Mouse (Mus musculus) kidney, adult 18-20 months (tissue): ENCODE measurements at regions not wholly inside any gene's neighbourhood (a gene's known extent, or its start where the extent isn't known, plus 50 kb on each side); places are given as distances from the start of the nearest gene placed in this dataset.

Experiments used
- DNase-seq: peaks from one replicate; pipeline ENCODE4 v3.0.0; 2021

DNA sequence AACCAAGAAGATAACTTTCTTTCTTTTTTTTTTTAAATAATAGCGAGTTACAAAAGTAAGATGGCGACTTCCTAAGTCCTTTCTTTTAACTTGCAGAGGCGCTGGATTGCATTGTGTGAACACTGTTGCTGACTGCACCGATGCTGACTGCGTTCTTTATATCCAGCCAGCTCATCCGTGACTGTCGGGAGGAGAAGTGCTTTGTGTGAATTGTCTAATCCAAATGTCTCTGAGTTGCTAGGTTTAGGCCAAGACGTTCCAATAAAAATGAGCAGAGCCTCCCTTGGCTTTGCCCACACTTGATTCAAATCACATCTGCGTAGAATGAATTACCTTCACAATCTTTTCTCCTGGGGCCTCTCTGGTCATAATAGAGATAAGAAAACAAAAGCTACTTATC lies 156.0 kb upstream of the Slc24a2 start:
- DNase-seq = no peak

GRCm38 (mm10) chr4:87385221-87385739 lies 155.0 kb upstream of the Slc24a2 start:
- no peak for DNase-seq

GRCm38 (mm10) chr4:87384469-87385044 lies 154.3 kb upstream of the Slc24a2 start:
- no peak for DNase-seq

DNA sequence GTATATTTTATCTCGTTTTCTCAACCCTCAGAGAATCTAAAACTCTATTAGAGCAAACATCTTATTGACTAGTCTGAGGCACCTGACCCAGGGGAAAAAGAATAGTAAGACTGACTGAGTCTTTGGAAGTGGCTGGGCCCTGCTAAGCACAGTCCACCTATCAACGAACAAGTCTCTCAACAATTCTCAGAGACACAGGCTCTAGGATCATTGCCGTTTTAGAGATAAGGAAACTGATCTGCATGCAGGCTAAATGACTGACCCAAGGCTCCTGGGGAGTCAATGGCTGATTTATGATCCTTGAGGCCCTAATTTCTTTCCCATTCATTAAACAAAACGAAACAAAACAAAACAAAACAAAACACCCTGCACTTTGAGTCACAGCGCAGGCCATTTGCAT lies 150.4 kb upstream of the Slc24a2 start:
- no peak for DNase-seq

DNA sequence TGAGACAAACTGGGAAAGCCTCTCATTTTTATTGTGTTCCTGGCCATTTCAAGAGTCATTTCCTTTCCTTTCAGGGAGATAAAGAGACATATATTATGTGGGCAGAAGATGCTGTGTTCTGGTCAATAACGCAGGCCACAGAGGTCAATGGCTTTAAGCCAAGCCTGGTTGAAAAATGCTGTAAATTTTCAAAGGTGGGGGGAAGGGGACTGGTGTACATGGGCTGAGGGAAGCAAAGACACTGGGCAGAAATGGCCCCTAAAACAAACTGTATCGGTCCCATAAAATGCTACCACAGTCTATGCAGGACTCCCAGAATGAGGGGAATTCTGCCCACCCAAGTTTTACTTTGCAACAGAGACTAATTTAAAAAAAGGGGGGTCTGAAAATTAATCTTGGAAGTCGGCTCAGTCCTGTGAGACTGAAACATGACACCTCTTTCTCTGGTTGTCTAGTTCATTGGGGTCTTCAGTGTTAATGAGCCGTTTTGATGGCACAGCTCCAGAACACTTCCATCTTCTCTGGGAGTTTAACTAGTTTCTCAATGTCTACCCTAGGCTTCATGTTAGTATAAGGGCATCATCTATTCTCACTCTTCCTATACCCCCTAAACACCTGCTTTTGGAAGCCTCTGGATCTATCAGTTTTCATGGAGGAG lies 149.4 kb upstream of the Slc24a2 start:
- no peak for DNase-seq

DNA sequence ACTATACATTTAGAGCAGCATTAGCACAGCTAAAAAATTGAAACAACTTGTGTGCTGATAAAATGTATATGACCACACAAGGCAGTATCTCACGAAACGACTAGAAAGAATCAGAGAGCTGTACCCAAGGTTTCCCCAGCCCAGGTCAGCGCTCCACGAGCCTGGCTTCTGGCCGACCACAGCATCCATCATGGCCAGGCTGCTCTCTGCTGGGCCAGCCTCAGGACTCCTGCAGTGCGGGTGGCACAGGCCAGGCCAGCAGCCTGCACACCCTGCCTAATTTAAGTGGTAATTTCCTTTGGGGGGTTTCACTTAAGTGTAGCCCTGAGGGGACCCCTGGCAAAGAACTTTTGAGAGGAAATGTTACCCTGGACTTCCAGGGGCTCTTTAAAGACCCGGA lies 141.7 kb upstream of the Slc24a2 start:
- DNase-seq = no peak

DNA sequence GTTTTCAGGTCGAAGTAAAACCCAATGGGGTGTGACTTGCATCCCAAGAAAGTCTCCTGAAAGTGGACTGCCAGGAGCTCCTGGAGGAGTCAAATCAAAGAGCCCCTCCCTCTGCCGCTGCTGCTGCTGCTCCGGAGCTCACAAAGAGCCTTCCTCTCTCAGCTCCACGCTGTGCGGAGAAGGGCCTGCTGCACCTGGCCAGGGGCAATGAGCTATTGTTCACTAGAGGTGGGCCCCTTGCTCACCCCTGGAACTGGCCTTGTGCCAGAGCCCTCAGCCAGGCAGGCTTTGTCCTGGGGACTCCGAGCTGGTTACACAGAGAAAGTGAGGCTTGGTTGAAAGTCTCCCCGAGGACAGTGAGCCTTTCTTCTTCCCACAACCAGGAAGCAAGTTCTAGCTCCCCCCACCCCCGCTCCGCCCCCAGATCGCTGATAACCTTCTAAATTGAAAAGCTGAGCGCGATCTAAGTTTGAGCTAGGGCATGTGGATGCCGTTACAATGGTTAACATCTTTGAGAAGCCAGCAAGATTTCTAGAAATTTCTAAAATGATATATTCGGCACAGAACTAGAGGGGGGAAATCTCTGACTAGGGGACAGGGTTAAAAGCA lies 139.5 kb upstream of the Slc24a2 start:
- peak; percentile 11 for DNase-seq

- peak; percentile 26 for DNase-seq
Measured at GRCm38 (mm10) chr4:87368413-87369160, 138.3 kb upstream of the Slc24a2 start.

- DNase-seq = peak; percentile 75
Measured at GRCm38 (mm10) chr4:87367732-87368412, 137.6 kb upstream of the Slc24a2 start.

- DNase-seq = no peak
Measured at GRCm38 (mm10) chr4:87362201-87362600, 131.9 kb upstream of the Slc24a2 start.

DNA sequence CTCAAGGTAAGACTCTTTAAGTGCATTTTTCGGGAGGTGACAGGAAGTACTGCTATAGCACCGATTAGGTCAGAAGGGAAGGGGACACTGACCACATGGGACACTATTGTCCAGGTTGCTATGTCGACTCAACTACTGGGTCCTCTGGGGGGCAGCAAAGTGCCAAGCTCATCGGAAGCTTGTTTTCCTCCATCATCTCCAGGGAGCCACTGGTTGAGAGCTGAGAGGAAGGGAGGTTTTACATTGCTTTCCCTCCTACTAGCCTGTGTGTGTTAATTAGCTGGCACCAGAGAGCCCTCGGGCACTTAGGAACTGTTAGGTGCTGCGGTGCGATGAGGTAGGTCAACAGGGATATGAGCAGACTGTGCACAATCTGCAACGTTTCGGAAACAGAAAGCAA lies 129.2 kb upstream of the Slc24a2 start:
- DNase-seq = peak; percentile 32

GRCm38 (mm10) chr4:87359004-87359403 lies 128.7 kb upstream of the Slc24a2 start:
- no peak for DNase-seq

- DNase-seq = no peak
Measured at GRCm38 (mm10) chr4:87332968-87333367, 102.7 kb upstream of the Slc24a2 start.

DNA sequence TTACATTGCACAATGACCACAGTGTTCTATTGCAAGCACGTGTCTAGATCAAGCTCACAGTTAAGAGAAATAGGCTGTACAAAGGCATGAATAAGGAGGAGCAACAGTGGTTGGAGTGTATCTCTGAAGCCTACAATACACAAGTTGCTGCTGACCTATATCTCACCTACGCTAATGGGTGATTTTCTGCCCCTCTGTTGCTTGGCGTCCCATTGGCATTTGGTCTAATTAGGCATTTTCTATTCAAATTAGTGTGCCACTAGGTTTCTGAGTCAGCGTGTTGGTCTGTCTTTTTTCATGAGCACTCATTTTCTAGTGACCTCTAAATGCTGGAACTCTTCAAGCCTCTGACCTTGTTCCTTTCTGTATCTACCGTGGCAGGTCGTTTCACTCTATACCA lies 98.9 kb upstream of the Slc24a2 start:
- DNase-seq = no peak

- DNase-seq = no peak
Measured at GRCm38 (mm10) chr4:87321726-87322349, 91.6 kb upstream of the Slc24a2 start.

DNA sequence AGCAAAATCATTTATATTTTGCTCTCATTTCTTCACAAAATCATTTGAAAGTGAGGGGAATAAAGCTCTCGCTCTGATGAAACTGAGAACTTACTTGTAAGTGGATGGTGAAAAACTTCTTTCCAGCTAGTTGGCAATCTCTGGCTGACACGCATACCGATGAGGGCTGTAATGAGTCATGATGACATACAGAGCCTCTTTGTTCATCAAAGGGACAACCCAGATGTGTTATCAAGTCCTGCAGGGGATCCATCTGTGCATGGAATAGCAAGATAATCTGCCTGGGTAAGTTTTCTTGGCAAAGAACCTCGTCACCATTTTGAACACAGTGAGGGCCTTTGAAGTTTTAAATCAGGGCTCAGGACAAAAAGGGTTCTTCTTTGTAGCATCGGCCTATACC lies 67.9 kb upstream of the Slc24a2 start:
- DNase-seq = no peak

DNA sequence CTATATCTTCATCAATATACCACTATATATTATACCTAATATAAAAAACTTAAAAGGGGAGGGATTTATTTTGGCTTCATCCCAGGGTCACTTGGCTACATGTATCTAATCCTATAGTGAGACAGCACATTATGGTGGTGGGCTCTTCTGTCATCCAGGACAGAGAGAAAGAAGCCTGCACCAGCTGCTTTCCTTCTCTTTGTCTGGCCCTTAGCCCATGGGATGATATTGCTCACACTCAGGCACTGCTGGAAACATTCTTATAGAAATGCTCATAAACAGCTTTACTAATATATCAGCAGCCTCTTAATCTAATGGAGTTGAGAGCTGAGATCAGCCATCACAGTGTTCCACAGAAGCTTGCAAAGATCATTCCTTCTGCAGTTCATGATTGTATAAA lies 64.3 kb upstream of the Slc24a2 start:
- no peak for DNase-seq
